Mouse (Mus musculus): Measurements from ENCODE around the gene Ugt8a.

DNA sequence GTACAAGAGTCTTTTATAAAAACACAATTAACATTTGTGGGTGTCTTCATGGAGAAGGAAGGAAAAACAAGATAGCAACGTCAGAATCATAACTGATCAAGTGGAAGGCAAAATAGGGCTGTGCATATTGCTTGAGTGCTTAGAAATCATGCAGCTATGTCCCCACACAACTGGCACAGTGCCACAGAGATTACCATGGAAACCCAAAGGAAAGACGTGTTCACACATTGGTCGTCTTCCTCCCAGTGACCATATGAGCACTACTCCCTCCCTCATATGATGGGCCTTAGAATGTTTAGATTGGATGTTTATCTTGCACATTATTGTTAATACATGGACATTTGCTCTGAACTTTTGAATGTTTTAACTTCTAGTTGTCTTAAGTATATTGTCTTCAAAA lies 76.8 kb downstream of the Ugt8a start:
- TF ChIP-seq CTCF (IDR thresholded peaks at IDR 0.05; ENCODE audit: low read depth) (no peak), EP300 (IDR thresholded peaks at IDR 0.05; ENCODE audit: low read depth) (no peak)

All from heart, postnatal 0 days (tissue).